Mouse (Mus musculus) kidney, adult 2 months (tissue): ENCODE results near the gene P2ry1. TPM values are rescaled to one million over a fixed set of nuclear protein-coding genes. Genes with fewer than 3 reads are reported as not detected.

Experiments used
- DNase-seq: peaks from one replicate; pipeline ENCODE4 v3.0.0; 2021
- H3K27ac ChIP-seq: fragments of 200-500 bp; 2 replicates; pipeline ENCODE4 v1.5.1; 2012; ENCODE audit warnings: low read depth, low read length, control low read depth, inconsistent platforms; ENCODE audit not compliant: insufficient read depth
- H3K27me3 ChIP-seq: fragments of 200-500 bp; replicated peaks from 2 replicates; pipeline ENCODE4 v1.6.1; 2012; ENCODE audit warnings: mild to moderate bottlenecking, moderate library complexity, low read length, inconsistent platforms; ENCODE audit not compliant: control insufficient read depth, insufficient read depth
- H3K36me3 ChIP-seq: fragments of 200-500 bp; 2 replicates; pipeline ENCODE4 v1.6.1; 2012; ENCODE audit warnings: mild to moderate bottlenecking, moderate library complexity, low read length, inconsistent platforms; ENCODE audit not compliant: control insufficient read depth, insufficient read depth
- H3K4me1 ChIP-seq: fragments of 200-500 bp; 2 replicates; pipeline ENCODE4 v1.6.1; 2011; ENCODE audit warnings: low read length; ENCODE audit not compliant: control insufficient read depth, insufficient read depth
- H3K4me3 ChIP-seq: fragments of 200-500 bp; 2 replicates; pipeline ENCODE4 v1.5.1; 2011; ENCODE audit warnings: mild to moderate bottlenecking, low read depth, low read length, control low read depth; ENCODE audit not compliant: insufficient read depth
- CTCF ChIP-seq: fragments of 200-500 bp; conservative IDR thresholded peaks from 2 replicates; pipeline ENCODE4 v1.5.1; 2011; ENCODE audit warnings: low read depth, mild to moderate bottlenecking, control low read depth, low read length, moderate library complexity, mixed read lengths; ENCODE audit not compliant: insufficient read depth, insufficient read length
- POLR2A ChIP-seq: fragments of 200-500 bp; IDR thresholded peaks from one replicate; pipeline ENCODE4 v1.6.1; 2011; ENCODE audit warnings: low read depth, low read length, control low read depth
- WGBS: fragments of 180-500 bp; shearing (Covaris S2); methylation state at CpG from one replicate; pipeline ENCODE4 v1.1.7; 2018; 5-methylcytosine and 5-hydroxymethylcytosine counted together
- polyA plus RNA-seq: library from polyadenylated mRNA; depleted of rRNA; stranded (reverse); fragments of >200 nt; gene quantifications from 2 replicates; pipeline ENCODE4 v1.2.3, GENCODE M21; 2012; rRNA removed

P2ry1 gene
- 3.3 and 3.7 TPM in 2 replicates for polyA plus RNA-seq

DNA sequence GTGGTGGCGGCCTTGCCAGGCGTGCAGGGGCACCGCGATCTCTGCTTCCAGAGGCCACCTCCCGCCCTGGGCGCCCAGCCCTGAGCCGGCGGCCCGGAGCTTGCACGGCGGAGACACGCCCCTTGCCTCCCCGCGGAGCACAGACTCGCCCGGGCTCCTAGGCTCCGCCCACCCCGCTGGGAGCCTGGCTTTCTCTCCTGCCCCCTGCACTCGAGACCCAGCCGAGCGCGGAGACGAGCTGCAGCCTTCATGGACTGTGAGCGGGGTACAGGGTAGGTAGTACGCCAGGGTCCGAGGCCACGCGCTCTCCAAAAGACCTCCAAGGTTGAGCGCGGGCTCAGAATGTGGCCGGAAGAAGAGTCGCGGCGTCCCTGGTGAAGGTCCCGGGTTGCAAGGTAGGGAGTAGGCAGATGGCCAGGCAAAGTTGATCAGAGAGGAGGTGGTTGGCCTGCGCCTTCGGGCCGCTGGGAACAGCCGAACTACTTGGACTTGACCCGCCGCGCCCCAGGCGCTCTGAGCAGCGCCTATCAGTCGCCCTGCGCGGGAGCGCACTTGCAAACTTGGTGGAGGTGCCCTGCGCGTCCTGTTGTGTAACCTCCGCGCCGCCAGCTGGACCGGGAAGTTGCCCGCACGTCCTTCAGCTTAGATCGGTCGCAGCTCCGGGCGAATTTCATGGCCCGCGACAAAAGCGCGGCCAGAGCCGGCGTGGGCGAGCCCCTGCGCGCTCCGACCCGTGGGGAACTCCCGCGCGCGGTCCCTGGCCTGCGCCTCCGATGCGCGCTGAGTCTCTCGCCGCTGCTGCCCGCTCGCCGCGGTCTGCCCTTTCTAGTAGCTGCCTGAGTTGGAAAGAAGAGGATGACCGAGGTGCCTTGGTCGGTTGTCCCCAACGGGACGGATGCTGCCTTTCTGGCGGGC is at the start of gene P2ry1:
Gene P2ry1, plus strand, starts transcription at position 209 of the 915 bp plus-strand sequence.
- WGBS = under 1% methylated on average over 90 of the region's 90 CpGs
- Histone ChIP-seq H3K27ac (peak within 1 kb of the TSS; percentile 44; the same call in 1 of the 2 replicates), H3K4me3 (peak within 1 kb of the TSS; percentile 73), H3K36me3 (no peaks in the 10 kb centered on the region), H3K27me3 (no peaks in the 10 kb centered on the region), H3K4me1 (0 out of 2 replicates have a peak, but pooled peaks cover 4% of the 10 kb centered on the region)
- DNase-seq = peak; percentile 94
- TF ChIP-seq POLR2A = no peak
- TF ChIP-seq CTCF = no peak

DNA sequence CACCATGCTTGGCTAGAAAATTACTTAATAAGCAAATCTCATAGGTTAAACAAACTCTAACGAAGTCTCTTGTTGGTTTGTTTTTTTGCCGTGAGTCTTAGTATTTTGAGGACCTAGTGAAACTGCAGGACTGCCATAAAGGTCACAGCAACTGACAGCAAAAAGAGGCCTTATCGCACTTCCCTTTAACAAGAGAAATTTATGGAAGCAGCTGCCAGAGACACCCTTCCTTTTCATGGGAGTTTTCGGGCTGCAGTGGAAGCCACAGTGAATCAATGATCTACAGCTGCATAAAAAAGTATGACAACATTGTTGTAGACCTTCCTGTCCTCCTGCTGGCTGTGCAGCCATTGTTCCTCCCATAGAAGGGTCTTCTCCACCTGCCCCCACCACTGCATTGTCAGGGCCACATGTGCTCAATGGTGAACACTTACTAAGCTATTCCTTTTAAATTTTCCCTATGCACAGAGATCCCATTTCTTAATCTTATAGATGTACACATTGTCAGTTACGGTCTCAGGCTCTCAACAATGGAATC is 49.3 kb upstream of the P2ry1 start:
- WGBS = 54% methylated on average over 5 of the region's 5 CpGs
- Histone ChIP-seq H3K36me3 (no peaks in the 10 kb centered on the region), H3K27me3 (no peaks in the 10 kb centered on the region), H3K4me3 (no peak overlapping the region), H3K27ac (no peak overlapping the region; the same call in 1 of the 2 replicates), H3K4me1 (no peaks in the 10 kb centered on the region)
- DNase-seq = peak; percentile 56
- TF ChIP-seq POLR2A (no peak), CTCF (no peak)

GRCm38 (mm10) chr3:60954073-60954472 is 48.5 kb upstream of the P2ry1 start:
- Histone ChIP-seq H3K4me3 (no peak overlapping the region), H3K4me1 (no peaks in the 10 kb centered on the region), H3K36me3 (no peaks in the 10 kb centered on the region), H3K27ac (no peak overlapping the region), H3K27me3 (no peaks in the 10 kb centered on the region)
- 52% methylated on average over 2 of the region's 2 CpGs for WGBS
- DNase-seq = peak; percentile 38
- TF ChIP-seq POLR2A (no peak), CTCF (no peak)

DNA sequence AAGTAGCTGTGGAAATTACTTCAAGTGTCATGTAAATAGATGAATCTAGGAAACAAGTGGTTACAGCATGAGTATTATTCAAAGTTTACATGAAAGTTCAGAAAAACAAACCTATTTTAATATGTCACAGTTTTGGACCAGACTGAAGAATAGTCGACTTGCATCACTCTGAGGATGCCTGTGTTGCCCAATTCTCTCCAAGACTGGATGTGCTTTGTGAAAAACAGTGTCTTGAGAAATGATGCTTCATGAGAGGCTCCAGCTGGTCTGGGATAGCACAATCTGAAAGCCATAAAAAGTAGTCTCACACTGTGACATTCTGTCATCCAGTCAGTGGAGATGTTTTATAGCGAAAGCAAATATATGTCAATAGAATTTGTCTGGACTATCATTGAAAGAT is 43.8 kb upstream of the P2ry1 start:
- no peak for DNase-seq
- Histone ChIP-seq H3K4me1 (no peaks in the 10 kb centered on the region), H3K36me3 (no peaks in the 10 kb centered on the region), H3K4me3 (no peak overlapping the region), H3K27ac (no peak overlapping the region), H3K27me3 (no peaks in the 10 kb centered on the region)
- WGBS = 76% methylated on average over 2 of the region's 2 CpGs
- TF ChIP-seq POLR2A = no peak
- TF ChIP-seq CTCF = no peak

GRCm38 (mm10) chr3:60965137-60965536 is 37.5 kb upstream of the P2ry1 start:
- H3K27ac ChIP-seq = no peak overlapping the region
- WGBS = 73% methylated on average over 2 of the region's 2 CpGs
- TF ChIP-seq CTCF = no peak
- no peak for TF ChIP-seq POLR2A
- H3K36me3 ChIP-seq = no peaks in the 10 kb centered on the region
- no peaks in the 10 kb centered on the region for H3K4me1 ChIP-seq
- H3K27me3 ChIP-seq = no peaks in the 10 kb centered on the region
- H3K4me3 ChIP-seq = no peak overlapping the region
- no peak for DNase-seq

- Histone ChIP-seq H3K27ac (no peak overlapping the region), H3K4me1 (no peaks in the 10 kb centered on the region), H3K27me3 (no peaks in the 10 kb centered on the region), H3K4me3 (no peak overlapping the region), H3K36me3 (no peaks in the 10 kb centered on the region)
- TF ChIP-seq CTCF (no peak), POLR2A (no peak)
- WGBS = 81% methylated on average over 1 of the region's 1 CpGs
- DNase-seq = no peak
Observed at GRCm38 (mm10) chr3:60974944-60975343, 27.7 kb upstream of the P2ry1 start.

- no peak overlapping the region for H3K4me3 ChIP-seq
- no peaks in the 10 kb centered on the region for H3K4me1 ChIP-seq
- no peak for TF ChIP-seq CTCF
- no peak for TF ChIP-seq POLR2A
- no peaks in the 10 kb centered on the region for H3K27me3 ChIP-seq
- no peak overlapping the region for H3K27ac ChIP-seq
- H3K36me3 ChIP-seq = no peaks in the 10 kb centered on the region
- no peak for DNase-seq
- WGBS = 76% methylated on average over 3 of the region's 3 CpGs
Observed at GRCm38 (mm10) chr3:60982109-60982508, 20.5 kb upstream of the P2ry1 start.
